Mouse (Mus musculus): ENCODE data around the gene Zfp949.

Gene Zfp949

GRCm38 (mm10) chr9:88547851-88548613 is at the start of gene Zfp949:
TSS of gene Zfp949 (plus strand) at chr9:88548020.
- DNase-seq = peak; percentile 89

GRCm38 (mm10) chr9:88500112-88500511 is 47.7 kb upstream of the Zfp949 start:
- DNase-seq = no peak

GRCm38 (mm10) chr9:88501846-88502245 is 46.0 kb upstream of the Zfp949 start:
- no peak for DNase-seq

GRCm38 (mm10) chr9:88515546-88515945 is 32.3 kb upstream of the Zfp949 start:
- no peak for DNase-seq

GRCm38 (mm10) chr9:88516361-88516995 is 31.3 kb upstream of the Zfp949 start:
- DNase-seq = no peak

- no peak for DNase-seq
These were observed 28.3 kb upstream of the Zfp949 start for GRCm38 (mm10) chr9:88519390-88520121.

- no peak for DNase-seq
These were observed 27.5 kb upstream of the Zfp949 start for GRCm38 (mm10) chr9:88520122-88520848.

- no peak for DNase-seq
These were observed 26.9 kb upstream of the Zfp949 start for GRCm38 (mm10) chr9:88520849-88521483.

- no peak for DNase-seq
These were observed 25.8 kb upstream of the Zfp949 start for GRCm38 (mm10) chr9:88521961-88522568.

GRCm38 (mm10) chr9:88522569-88523334 is 25.1 kb upstream of the Zfp949 start:
- DNase-seq = peak; percentile 97

- no peak for DNase-seq
These were observed 24.5 kb upstream of the Zfp949 start for GRCm38 (mm10) chr9:88523335-88523668.

GRCm38 (mm10) chr9:88524367-88524766 is 23.5 kb upstream of the Zfp949 start:
- no peak for DNase-seq

- DNase-seq = no peak
These were observed 23.0 kb upstream of the Zfp949 start for GRCm38 (mm10) chr9:88524796-88525195.

- DNase-seq = no peak
These were observed 22.5 kb upstream of the Zfp949 start for GRCm38 (mm10) chr9:88525341-88525740.

GRCm38 (mm10) chr9:88527956-88528355 is 19.9 kb upstream of the Zfp949 start:
- DNase-seq = no peak

- DNase-seq = no peak
These were observed 19.1 kb upstream of the Zfp949 start for GRCm38 (mm10) chr9:88528736-88529135.

GRCm38 (mm10) chr9:88529571-88529970 is 18.2 kb upstream of the Zfp949 start:
- DNase-seq = no peak

GRCm38 (mm10) chr9:88529979-88530580 is 17.7 kb upstream of the Zfp949 start:
- DNase-seq = no peak

- no peak for DNase-seq
These were observed 13.7 kb upstream of the Zfp949 start for GRCm38 (mm10) chr9:88534093-88534492.

- DNase-seq = no peak
These were observed 8.1 kb upstream of the Zfp949 start for GRCm38 (mm10) chr9:88539546-88540224.
